Mouse (Mus musculus) lung, adult 2 months (tissue): ENCODE results near the gene Smarca2. TPM values are rescaled to one million over a fixed set of nuclear protein-coding genes. Genes with fewer than 3 reads are reported as not detected.
"Not testable (repeated sequence)": the region's sequence is repeated elsewhere in the genome, so short reads cannot be mapped to it uniquely, and the experiment has no call there.

ENCODE experiments used
- DNase-seq: peaks from one replicate; pipeline ENCODE4 v3.0.0; 2022
- H3K4me1 ChIP-seq: fragments of 200-500 bp; 2 replicates; pipeline ENCODE4 v1.6.1; 2011; ENCODE audit warnings: low read length; ENCODE audit not compliant: control insufficient read depth, insufficient read depth
- H3K4me3 ChIP-seq: fragments of 200-500 bp; replicated peaks from 2 replicates; pipeline ENCODE3; 2011; ENCODE audit warnings: low read depth, mild to moderate bottlenecking, control low read depth, low read length; ENCODE audit errors: extremely low read depth
- CTCF ChIP-seq: fragments of 200-500 bp; IDR thresholded peaks from 2 replicates; pipeline ENCODE4 v1.5.1; 2011; ENCODE audit warnings: mild to moderate bottlenecking, low read length, control low read depth; ENCODE audit not compliant: insufficient read depth
- POLR2A ChIP-seq: fragments of 200-500 bp; IDR thresholded peaks from 2 replicates; pipeline ENCODE4 v1.6.1; 2011; ENCODE audit warnings: low read depth, mild to moderate bottlenecking, control low read depth, low read length, borderline replicate concordance; ENCODE audit errors: extremely low read depth
- WGBS: fragments of 180-500 bp; shearing (Covaris S2); methylation state at CpG from one replicate; pipeline ENCODE4 v1.1.7; 2018; 5-methylcytosine and 5-hydroxymethylcytosine counted together
- polyA plus RNA-seq: library from polyadenylated mRNA; depleted of rRNA; stranded (reverse); fragments of >200 nt; gene quantifications from 2 replicates; pipeline ENCODE4 v1.2.3, GENCODE M21; 2012

Smarca2 gene
- polyA plus RNA-seq, 1 experiment: 78.9 TPM

DNA sequence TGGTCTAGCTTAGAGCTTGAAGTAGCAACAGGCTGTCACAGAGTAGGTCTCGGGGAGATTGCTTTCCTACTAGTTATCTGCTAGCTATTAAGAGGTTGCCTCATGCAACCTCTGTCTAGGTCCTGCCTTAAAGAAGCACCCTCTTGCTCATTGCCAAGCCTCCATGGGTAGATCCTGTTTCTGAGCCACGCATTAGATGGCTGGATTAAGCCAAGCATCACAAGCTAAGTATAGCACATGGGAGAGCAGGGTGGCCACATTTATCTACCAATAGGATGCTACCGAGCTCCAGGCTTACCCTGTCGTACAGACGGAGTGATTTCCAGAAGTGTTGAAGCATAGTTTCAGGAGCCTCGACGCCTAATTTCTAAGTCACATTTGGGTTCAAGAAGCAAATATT lies 114.3 kb downstream of the Smarca2 start:
- Histone ChIP-seq H3K4me3 (no peak overlapping the region), H3K4me1 (peaks cover 4% of the 10 kb centered on the region; the same call in 1 of the 2 replicates)
- no peak for TF ChIP-seq POLR2A
- TF ChIP-seq CTCF: no peak
- no peak for DNase-seq
- WGBS: 91% methylated on average over 7 of the region's 7 CpGs

DNA sequence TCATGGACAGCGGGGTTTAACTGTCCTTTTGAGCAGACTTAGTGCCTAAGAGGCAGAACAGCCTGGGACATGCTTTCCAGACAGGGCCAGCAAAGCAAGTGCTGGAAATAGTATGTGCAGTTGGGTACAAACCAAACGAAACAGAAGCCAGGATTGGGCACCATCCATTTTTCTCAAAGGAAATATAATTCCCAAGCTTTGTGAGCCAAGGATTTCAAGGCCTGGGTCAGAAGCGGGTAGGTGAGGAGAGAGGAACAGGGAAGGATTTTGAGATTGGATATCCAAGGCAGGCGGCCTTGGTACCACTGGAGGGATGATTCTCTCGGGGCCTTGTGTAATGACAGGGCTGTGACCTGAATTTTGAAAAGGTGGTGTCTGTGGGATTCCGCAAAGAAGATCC lies 116.9 kb downstream of the Smarca2 start:
- H3K4me1 ChIP-seq: peaks cover 4% of the 10 kb centered on the region; the same call in 1 of the 2 replicates
- 89% methylated on average over 6 of the region's 6 CpGs for WGBS
- H3K4me3 ChIP-seq: no peak overlapping the region
- no peak for DNase-seq
- TF ChIP-seq POLR2A (no peak), CTCF (no peak)

DNA sequence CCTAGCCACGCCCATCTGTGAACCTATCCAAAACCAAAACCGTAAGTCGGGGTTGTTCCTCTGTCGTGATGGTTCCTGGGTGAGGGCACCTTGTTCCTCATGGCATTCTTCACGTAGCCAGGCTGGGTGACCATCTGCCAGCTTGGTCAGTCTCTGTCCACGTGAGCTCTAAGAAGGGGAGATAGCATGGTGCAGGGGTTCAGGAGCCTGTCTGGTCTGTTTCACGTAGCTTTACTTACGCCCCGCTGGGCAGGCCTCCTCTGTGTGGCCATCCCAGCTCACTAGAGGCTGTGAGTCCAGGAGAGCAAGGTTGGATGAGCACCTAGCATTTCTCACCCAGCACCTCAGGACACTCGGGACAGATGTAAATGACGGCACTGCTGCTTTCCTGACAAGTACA lies 119.0 kb downstream of the Smarca2 start:
- TF ChIP-seq POLR2A (no peak), CTCF (no peak)
- WGBS: 77% methylated on average over 11 of the region's 11 CpGs
- Histone ChIP-seq H3K4me1 (peaks cover 4% of the 10 kb centered on the region), H3K4me3 (no peak overlapping the region)
- no peak for DNase-seq

DNA sequence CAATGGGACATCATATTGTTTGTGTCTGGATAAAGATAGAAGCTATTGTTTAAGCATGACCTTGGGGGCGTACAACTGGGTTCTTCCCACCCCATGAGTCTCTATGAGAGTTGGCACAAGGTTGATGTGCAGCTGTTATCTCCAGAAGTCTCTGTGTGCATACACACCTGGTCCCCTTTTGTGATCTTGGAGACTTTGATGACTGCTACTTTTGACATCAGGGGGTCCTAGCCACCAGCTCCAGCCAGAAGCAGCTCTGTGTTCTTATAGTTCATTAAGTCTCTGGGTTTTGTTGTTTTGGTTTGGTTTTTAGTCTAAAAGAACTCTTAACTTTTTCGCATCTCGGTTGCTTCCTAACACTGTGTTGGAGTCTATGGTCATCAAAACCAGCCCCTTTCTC lies 119.8 kb downstream of the Smarca2 start:
- peaks cover 4% of the 10 kb centered on the region for H3K4me1 ChIP-seq
- no peak overlapping the region for H3K4me3 ChIP-seq
- no peak for DNase-seq
- WGBS: 82% methylated on average over 3 of the region's 3 CpGs
- TF ChIP-seq CTCF (no peak), POLR2A (no peak)

DNA sequence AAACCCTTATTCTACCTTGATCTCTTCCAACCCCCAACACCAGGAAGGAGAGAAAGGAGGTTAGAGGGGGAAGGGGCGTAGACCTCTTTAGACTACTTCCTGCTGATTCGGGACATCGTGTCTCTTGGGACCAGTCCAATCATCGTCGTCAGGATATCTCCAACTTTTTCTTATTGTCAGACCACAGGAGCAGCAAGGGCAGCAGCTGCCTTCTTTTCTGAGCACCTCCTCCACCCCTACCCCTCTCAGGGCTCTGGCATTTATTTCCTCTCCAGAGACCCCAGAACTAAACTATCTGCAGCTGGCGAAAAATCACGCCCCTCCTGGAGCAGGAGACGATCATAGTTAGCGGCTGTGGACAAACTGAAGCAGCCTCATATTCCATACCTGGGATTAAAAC lies 122.9 kb downstream of the Smarca2 start:
- no peak for DNase-seq
- WGBS: 46% methylated on average over 9 of the region's 9 CpGs
- Histone ChIP-seq H3K4me1 (peaks cover 4% of the 10 kb centered on the region), H3K4me3 (no peak overlapping the region)
- TF ChIP-seq CTCF (no peak), POLR2A (no peak)

DNA sequence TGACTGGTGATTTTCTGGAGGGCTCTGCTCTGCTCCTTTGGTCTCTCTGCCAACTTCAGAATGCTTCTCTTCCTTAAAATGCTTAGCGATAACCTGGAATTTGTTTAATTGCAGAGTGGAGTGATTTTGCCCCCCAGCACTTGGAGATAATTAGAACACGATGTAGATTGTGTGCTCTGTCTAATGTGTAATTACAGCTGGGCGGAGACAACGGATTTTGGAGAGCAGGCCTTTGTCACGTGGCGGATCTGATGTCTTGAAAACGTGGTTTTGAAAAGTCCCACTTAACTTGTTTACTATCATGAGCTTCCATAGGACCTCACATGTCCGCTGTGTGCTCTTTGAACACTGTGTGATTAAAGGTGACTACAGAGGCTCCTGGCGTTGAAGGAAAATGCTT lies 125.6 kb downstream of the Smarca2 start:
- Histone ChIP-seq H3K4me1 (peaks cover 6% of the 10 kb centered on the region), H3K4me3 (no peak overlapping the region)
- TF ChIP-seq CTCF (no peak), POLR2A (no peak)
- 57% methylated on average over 9 of the region's 9 CpGs for WGBS
- DNase-seq: no peak

DNA sequence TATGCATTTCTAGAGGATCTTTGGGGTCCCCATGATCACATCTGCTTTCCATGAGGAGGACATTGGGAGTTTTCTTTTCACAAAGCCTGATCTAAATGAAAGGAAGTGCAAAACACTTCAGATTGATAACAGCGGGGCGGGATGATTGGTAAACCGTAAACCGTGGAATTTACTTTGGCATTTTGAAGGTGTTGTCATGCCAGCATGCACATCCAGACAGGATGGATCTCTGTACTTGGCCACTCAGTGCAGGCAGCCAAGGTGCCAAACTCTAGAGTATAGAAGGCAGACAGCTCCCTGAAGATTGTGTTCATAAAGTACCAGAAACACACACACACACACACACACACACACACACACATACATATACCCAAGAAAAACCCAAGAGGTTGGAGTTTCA lies 126.3 kb downstream of the Smarca2 start:
- WGBS: 56% methylated on average over 4 of the region's 4 CpGs
- TF ChIP-seq CTCF: no peak
- no peak for DNase-seq
- H3K4me3 ChIP-seq: no peak overlapping the region
- H3K4me1 ChIP-seq: peaks cover 6% of the 10 kb centered on the region

DNA sequence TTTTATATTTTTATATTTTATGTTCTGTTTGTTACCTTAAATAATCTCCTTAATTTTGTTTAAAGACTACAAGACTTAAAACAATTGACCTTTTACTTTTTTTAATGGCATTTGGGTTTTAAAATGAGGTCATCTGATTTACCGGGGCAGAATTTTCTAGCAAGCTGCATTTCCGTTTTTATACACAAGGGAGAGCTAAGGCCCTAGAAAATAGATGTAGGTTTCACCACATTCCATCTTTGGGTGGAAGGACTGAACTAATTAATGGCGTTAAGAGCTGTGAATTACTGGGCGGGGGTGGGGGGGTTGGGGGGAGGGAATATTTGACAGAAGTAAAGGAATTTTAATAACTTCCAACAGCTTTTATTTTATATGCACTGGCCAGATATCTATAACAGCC lies 127.0 kb downstream of the Smarca2 start:
- WGBS: 11% methylated on average over 4 of the region's 4 CpGs
- TF ChIP-seq CTCF: no peak
- no peak for TF ChIP-seq POLR2A
- no peak for DNase-seq
- Histone ChIP-seq H3K4me1 (peaks cover 6% of the 10 kb centered on the region), H3K4me3 (no peak overlapping the region)

DNA sequence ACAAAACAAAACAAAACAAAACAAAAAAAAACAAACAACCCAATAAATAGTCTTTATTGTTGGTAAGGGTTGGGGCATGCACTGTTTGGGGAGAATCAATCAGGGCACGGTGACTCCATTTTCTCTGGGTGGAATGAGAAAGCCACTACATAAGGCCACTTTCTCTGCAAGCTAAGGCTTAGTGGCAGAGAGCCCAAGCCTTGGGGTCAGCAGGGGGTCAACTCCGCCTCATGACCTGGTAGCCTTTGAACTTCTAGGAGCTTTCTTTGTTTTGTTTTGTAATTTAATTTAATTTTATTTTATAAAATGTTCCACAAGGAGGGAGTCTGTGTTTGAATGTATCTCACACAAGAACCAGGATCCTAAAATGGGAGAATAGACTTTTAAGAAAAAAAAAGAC lies 128.2 kb downstream of the Smarca2 start:
- no peak for DNase-seq
- Histone ChIP-seq H3K4me1 (peaks cover 6% of the 10 kb centered on the region), H3K4me3 (no peak overlapping the region)
- WGBS: 67% methylated on average over 2 of the region's 2 CpGs
- TF ChIP-seq POLR2A: no peak
- TF ChIP-seq CTCF: no peak

DNA sequence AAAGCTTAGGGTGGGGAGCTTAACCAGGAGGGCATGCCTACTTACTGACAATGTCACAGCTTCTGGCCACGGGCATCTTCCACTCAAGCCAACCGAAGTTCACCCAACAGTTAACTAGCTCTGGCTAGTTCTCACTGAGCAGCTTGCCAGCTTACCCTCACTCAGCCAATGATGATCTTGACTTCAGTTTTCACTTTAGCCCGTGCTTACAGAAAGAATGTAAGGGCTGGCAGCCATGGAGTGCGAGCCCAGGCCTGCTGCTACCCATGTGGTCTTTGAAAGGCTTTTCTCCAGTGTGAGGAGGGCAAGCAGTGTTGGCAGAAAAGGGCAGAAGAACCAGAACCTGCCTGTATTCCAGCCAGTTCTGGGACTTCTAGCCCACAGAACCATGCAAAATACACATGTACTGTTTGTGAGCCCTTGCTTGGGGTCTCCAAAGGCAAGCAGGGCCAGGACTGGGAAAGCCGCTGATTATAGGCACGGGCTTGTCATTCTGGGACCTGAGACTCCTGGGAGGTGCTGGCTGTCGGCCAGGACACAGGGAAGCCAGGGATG lies 128.8 kb downstream of the Smarca2 start:
- WGBS: 46% methylated on average over 7 of the region's 7 CpGs
- DNase-seq: no peak
- TF ChIP-seq POLR2A (no peak), CTCF (no peak)
- Histone ChIP-seq H3K4me3 (no peak overlapping the region), H3K4me1 (peaks cover 6% of the 10 kb centered on the region)

DNA sequence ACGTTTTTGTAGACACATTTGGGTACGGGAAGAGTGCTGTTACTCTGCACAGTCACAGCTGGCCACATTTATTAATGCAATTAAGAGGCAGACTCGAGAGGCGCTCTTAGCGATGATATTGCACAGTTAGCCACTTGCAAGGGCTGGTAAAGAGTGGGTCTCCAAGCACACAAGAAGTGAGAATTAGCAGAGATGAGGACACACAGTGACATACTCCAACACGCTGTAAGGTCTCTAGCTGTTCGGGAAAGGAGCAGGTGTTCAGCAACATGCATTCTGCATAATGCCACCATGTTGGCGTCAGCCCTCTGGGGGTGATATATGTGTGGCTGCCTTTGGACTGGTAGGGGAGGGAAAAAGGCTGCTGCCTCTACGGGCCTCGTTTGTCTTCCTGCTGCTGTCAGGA lies 129.9 kb downstream of the Smarca2 start:
- H3K4me1 ChIP-seq: peaks cover 6% of the 10 kb centered on the region
- TF ChIP-seq POLR2A: no peak
- no peak for TF ChIP-seq CTCF
- H3K4me3 ChIP-seq: no peak overlapping the region
- WGBS: 74% methylated on average over 10 of the region's 10 CpGs
- DNase-seq: no peak

DNA sequence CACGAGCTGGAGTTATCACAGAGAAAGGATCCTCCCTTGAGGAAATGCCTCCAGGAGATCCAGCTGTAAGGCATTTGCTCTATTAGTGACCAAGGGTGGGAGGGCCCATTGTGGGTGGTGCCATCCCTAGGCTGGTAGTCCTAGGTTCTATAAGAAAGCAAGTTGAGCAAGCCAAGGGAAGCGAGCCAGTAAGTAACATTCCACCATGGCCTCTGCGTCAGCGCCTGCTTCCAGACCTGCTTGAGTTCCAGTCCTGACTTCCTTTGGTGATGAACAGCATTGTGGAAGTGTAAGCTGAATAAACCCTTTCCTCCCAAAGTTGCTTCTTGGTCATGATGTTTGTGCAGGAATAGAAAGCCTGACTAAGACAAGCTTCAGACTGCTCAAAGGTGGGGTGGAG lies 140.2 kb downstream of the Smarca2 start:
- WGBS: 62% methylated on average over 4 of the region's 4 CpGs

More for the DNA sequence above, 140.2 kb downstream of the Smarca2 start:
- H3K4me1 ChIP-seq: peaks cover 16% of the 10 kb centered on the region
- DNase-seq, H3K4me3 ChIP-seq: not testable (repeated sequence)
